Mouse (Mus musculus) cerebellum, adult (tissue): ENCODE data around the gene Nppc.

ENCODE experiments used
- ATAC-seq: cut with Nextera tagmentation; 2 replicates; pipeline ENCODE4 v1.9.2; 2017; ENCODE audit warnings: mild to moderate bottlenecking, moderate library complexity, mixed read lengths; ENCODE audit not compliant: insufficient number of reproducible peaks, low FRiP score, low TSS enrichment

Nppc gene

DNA sequence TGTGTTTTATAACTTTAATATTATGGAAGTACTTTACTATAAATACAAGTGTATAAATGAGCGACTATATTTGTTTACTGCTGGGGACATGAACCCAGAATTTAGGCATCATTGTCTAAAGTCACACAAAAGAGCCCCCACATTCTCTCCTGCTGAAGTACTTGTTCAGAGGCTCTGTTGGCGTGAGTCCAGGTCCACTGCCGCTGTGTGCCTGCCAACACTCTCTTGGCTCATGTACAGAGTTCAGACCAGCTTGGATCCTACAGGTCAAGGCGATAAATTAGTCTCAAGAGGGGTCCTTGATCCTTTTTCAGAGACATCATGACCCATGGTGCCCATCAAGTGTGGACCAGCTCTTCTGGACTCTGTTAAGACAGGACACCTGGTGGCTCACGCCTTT lies 13.3 kb downstream of the Nppc start:
- no peak for ATAC-seq

GRCm38 (mm10) chr1:86652675-86653074 lies 17.7 kb downstream of the Nppc start:
- no peak for ATAC-seq

DNA sequence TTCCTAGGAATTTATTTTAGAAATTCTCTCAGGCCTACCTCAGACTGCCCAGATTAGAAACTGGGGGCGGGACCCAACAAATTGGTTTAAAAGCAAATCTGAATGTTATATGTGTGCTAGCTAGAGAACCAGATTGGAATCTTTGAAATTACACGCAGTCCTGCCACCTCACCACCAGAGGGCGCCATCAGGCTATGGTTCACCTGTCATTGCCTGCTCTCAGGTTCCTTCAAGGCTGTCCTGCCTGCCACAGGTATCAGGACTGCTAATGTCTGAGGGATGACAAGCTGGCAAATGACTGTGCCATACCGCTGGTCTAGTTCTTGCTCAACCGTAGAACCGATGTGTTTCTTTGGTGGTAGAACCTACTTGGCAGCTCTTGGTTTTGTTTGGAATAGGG lies 20.1 kb downstream of the Nppc start:
- peak; percentile 58; the same call in 1 of the 2 replicates for ATAC-seq

DNA sequence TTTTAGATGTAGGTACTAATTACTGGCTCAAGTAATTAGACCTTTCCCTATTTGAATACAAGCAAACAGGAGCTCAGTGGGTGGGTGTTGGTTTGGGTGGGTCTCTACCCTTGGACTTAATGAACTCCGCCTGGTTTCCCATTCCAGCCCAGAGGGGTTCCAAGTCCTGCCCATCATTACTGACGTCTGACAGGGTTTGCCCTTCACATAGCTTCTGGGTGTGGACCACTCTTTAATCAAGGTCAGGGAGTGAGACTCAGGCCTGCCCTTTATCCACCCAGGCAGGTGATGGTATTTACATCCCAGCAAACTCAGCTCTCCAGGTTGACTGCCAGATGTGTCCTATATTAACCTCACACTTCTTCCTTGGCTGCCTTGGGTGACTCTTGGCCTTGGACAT lies 22.9 kb downstream of the Nppc start:
- ATAC-seq = no peak

- no peak for ATAC-seq
These were observed 27.1 kb downstream of the Nppc start for GRCm38 (mm10) chr1:86643101-86643809.

DNA sequence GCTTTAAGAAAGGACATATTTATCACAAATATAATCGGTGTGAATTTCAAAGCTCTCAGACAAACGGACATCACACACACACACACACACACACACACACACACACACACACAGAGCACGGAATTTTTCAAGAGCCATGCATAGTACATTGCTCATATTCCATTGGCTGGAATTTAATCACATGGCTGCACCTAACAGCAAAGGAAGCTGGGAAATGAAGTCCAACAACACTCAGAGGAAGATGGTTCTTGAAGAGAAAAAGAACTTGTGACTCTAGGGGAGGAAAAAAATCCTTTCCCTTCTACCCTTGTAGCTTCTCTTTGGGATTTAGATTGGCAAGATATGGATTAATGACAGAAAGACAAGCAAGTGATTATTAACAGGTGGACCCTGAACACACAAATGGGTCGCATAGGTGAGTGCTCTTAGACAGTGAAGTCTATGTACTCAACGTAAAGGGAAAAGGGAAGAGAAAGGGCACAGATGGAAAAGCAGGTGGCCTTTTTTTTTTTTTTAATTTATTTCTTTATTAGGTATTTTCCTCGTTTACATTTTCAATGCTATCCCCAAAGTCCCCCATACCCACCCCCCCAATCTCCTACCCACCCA lies 35.5 kb downstream of the Nppc start:
- no peak for ATAC-seq

DNA sequence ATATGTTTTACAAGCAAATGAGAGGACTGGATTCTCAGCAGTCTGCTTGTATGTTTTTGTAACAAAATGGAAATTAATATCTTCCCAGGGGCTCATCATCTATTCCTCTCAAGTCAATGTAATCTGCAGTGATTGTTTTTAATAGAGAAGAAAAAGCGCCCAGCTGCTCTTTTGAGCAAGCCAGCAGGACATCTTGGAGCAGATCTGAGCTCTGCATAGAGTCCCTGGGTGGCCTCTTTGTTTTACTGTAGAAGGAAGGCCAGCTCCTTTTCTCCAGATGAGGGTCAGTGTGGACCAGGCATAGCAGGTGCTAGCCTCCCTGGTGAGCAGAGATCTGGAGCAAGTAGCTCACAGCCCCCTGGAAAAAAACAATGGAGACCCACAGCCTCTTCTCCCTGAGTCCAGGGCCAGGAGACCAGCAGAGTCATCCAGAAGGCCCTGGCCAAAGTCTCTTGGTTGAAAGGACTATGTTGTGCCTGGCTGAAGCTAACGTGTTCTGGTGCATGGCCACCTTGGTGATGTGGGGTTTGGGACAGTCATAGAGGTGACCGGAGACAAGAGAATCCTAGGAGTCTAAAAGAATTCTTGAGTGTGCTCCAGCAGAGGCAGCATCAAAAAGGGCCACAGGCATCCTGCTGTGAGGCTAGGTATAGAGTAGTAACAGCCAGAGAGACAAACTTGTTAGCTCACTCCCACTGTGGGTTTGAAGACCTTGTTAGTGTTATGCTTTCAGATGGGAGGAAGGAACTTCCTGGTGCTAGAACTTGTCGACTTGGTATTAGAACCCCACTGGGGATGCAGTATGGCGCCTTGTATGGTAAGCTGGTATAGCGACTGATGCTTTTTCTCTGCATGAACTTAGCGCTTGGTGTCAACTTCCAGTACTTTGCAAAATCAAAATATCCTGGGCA lies 36.3 kb downstream of the Nppc start:
- ATAC-seq = no peak

GRCm38 (mm10) chr1:86633434-86633833 lies 36.9 kb downstream of the Nppc start:
- no peak for ATAC-seq

DNA sequence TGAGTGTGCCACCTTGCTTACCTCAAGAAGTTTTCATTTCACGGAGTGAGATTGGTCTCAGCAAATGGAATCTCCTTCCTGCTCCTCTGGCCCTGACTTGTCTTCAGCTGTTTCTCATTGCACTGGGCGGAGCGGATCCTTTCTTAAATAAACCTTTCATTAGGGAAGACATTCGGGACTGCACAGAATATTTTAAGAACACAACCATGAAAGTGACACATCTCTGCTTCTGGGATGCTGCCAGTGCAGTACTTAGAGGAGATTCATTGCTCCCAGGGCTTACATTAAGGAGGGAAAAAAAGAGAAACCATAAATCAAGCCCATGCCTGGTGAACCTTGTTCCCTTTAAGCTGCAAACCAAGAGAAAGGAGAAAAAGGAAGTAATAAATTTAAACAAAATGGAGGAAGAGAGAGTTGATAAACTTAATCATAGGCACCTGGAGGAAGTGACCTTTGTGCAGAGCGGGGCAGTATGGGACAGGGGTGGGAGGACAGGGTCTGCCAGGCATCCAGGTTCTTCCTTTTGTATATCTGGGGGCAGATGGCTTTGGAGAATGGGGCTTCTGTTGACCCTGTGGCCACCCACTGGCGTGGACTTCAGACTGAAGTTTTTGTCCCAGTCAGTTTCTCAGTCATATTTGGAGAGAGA lies 37.5 kb downstream of the Nppc start:
- ATAC-seq = no peak

- no peak for ATAC-seq
These were observed 39.8 kb downstream of the Nppc start for GRCm38 (mm10) chr1:86630527-86630926.

DNA sequence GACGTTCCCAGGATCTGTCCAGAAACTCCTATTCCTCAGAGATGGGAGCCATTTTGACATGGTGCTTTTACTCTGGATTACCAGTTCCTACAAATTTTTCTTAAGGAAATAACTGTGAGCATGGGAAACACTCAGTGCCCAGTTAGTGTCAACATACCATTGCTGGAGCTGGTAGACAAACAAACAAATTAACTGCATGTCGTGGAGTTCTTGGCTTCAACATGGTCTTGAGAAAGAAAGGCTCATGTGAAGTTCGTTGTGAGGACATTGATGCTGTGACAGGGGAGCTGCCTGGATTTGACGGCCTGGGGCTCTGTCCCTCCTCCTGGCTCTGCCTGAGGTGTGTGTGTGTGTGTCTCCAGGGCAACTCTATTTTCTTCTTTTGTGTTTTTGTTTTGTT lies 40.4 kb downstream of the Nppc start:
- ATAC-seq = no peak

DNA sequence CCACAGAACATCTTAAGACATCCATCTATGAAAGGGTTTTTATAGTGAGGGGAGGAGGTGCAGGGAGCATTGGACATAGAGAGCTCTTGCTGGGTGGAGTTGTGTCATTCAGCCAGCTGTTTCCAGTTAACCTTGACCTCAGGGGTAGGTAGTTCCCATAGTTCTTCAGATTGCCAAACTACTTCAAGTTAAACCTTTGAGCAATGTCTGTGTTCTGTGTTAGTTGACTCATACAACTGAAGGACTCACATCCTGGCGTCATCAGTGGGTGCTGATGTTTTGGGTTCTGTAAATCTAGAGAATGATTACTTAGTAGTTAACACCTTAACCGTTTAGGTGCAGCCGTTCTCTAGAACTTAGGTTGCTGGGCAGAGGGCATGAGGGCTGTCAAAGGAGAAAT lies 42.1 kb downstream of the Nppc start:
- ATAC-seq = no peak

- no peak for ATAC-seq
These were observed 47.1 kb downstream of the Nppc start for GRCm38 (mm10) chr1:86623001-86624000.

- no peak for ATAC-seq
These were observed 48.1 kb downstream of the Nppc start for GRCm38 (mm10) chr1:86622296-86622695.

GRCm38 (mm10) chr1:86618454-86619125 lies 51.8 kb downstream of the Nppc start:
- no peak for ATAC-seq
